Mouse (Mus musculus) c-Kit-negative CD71-positive TER-119-positive erythroid progenitor cells, embryonic 14.5 days (primary cell): Measurements from ENCODE around the gene Rpl36.

ENCODE experiments used
- DNase-seq: peaks from one replicate; pipeline ENCODE4 v3.0.0-alpha.2; 2013; ENCODE audit warnings: low read depth, low spot score

Rpl36 gene

GRCm38 (mm10) chr17:56613236-56613844, at the start of gene Rpl36:
Gene Rpl36 (plus strand): TSS chr17:56613416.
- peak; percentile 81 for DNase-seq

GRCm38 (mm10) chr17:56566293-56566692, 46.9 kb upstream of the Rpl36 start:
- no peak for DNase-seq

- DNase-seq: no peak
These were observed 46.3 kb upstream of the Rpl36 start for GRCm38 (mm10) chr17:56566918-56567317.

GRCm38 (mm10) chr17:56567370-56567769, 45.8 kb upstream of the Rpl36 start:
- DNase-seq: no peak

GRCm38 (mm10) chr17:56570287-56570686, 42.9 kb upstream of the Rpl36 start:
- no peak for DNase-seq

GRCm38 (mm10) chr17:56572154-56572553, 41.1 kb upstream of the Rpl36 start:
- DNase-seq: no peak

- DNase-seq: no peak
These were observed 40.3 kb upstream of the Rpl36 start for GRCm38 (mm10) chr17:56572939-56573338.

GRCm38 (mm10) chr17:56583071-56583470, 30.1 kb upstream of the Rpl36 start:
- DNase-seq: no peak

GRCm38 (mm10) chr17:56583611-56584256, 29.5 kb upstream of the Rpl36 start:
- peak; percentile 39 for DNase-seq

GRCm38 (mm10) chr17:56584257-56585130, 28.7 kb upstream of the Rpl36 start, which contains the start of the genes Safb2 and Safb:
Gene Safb2 (minus strand): TSS chr17:56584585.
Gene Safb (plus strand): TSS chr17:56584825.
- peak; percentile 95 for DNase-seq

GRCm38 (mm10) chr17:56585171-56585821, 27.9 kb upstream of the Rpl36 start:
- DNase-seq: no peak

GRCm38 (mm10) chr17:56587773-56588172, 25.4 kb upstream of the Rpl36 start:
- DNase-seq: no peak

GRCm38 (mm10) chr17:56588921-56589320, 24.3 kb upstream of the Rpl36 start:
- DNase-seq: no peak

- DNase-seq: no peak
These were observed 20.7 kb upstream of the Rpl36 start for GRCm38 (mm10) chr17:56592553-56592952.

- DNase-seq: no peak
These were observed 19.5 kb upstream of the Rpl36 start for GRCm38 (mm10) chr17:56593527-56594271.

- DNase-seq: no peak
These were observed 9.8 kb upstream of the Rpl36 start for GRCm38 (mm10) chr17:56603186-56604069.

- no peak for DNase-seq
These were observed 9.2 kb upstream of the Rpl36 start for GRCm38 (mm10) chr17:56604070-56604380.

- no peak for DNase-seq
These were observed 8.8 kb upstream of the Rpl36 start for GRCm38 (mm10) chr17:56604422-56604821.

GRCm38 (mm10) chr17:56605431-56605830, 7.8 kb upstream of the Rpl36 start:
- no peak for DNase-seq

- no peak for DNase-seq
These were observed 5.6 kb upstream of the Rpl36 start for GRCm38 (mm10) chr17:56607521-56608062.
